Mouse (Mus musculus) stomach, embryonic 14.5 days (tissue): ENCODE measurements around the gene Fkbp7. TPM values are rescaled to one million over a fixed set of nuclear protein-coding genes. Genes with fewer than 3 reads are reported as not detected.

Experiments used
- ATAC-seq: fragments of 200-750 bp; cut with Nextera tagmentation; 2 replicates; pipeline ENCODE4 v1.8.0; 2017; ENCODE audit warnings: low read depth, moderate TSS enrichment; ENCODE audit not compliant: insufficient number of reproducible peaks, insufficient read depth, low FRiP score
- H3K27ac ChIP-seq: fragments of 300-500 bp; sonication (generic); 2 replicates; pipeline ENCODE4 v1.5.1; 2014; ENCODE audit warnings: mild to moderate bottlenecking, low read length, moderate library complexity, mixed read lengths
- H3K27me3 ChIP-seq: fragments of 300-500 bp; sonication (generic); 2 replicates; pipeline ENCODE4 v1.6.1; 2014; ENCODE audit warnings: low read length, control low read depth, mixed read lengths; ENCODE audit not compliant: control insufficient read depth, insufficient read depth
- H3K36me3 ChIP-seq: fragments of 300-500 bp; sonication (generic); 2 replicates; pipeline ENCODE4 v1.6.1; 2014; ENCODE audit warnings: mild to moderate bottlenecking, control low read depth, low read length, moderate library complexity, mixed read lengths; ENCODE audit not compliant: control insufficient read depth, insufficient read depth
- H3K4me1 ChIP-seq: fragments of 300-500 bp; sonication (generic); 2 replicates; pipeline ENCODE4 v1.6.1; 2014; ENCODE audit warnings: low read length, control low read depth, mixed read lengths; ENCODE audit not compliant: control insufficient read depth, insufficient read depth
- H3K4me2 ChIP-seq: fragments of 300-500 bp; sonication (generic); replicated peaks from 2 replicates; pipeline ENCODE4 v1.6.1; 2014; ENCODE audit warnings: low read depth, low read length, control low read depth
- H3K4me3 ChIP-seq: fragments of 300-500 bp; sonication (generic); 2 replicates; pipeline ENCODE4 v1.5.1; 2014; ENCODE audit warnings: low read depth, low read length, control low read depth
- H3K9ac ChIP-seq: fragments of 300-500 bp; sonication (generic); replicated peaks from 2 replicates; pipeline ENCODE4 v1.6.1; 2014; ENCODE audit warnings: low read depth, mild to moderate bottlenecking, control low read depth, low read length, moderate library complexity, mixed read lengths
- H3K9me3 ChIP-seq: fragments of 300-500 bp; sonication (generic); 2 replicates; pipeline ENCODE4 v1.6.1; 2016; ENCODE audit warnings: low read depth, low read length, control low read depth; ENCODE audit not compliant: control insufficient read depth
- WGBS: fragments of 180-500 bp; shearing (Covaris S2); extraction: QIAGEN DNeasy Blood & Tissue Kit; methylation state at CpG from one replicate; pipeline ENCODE4 v1.1.7; 2014; 5-methylcytosine and 5-hydroxymethylcytosine counted together
- polyA plus RNA-seq: library from polyadenylated mRNA; unstranded; fragments of >200 nt; fragmentation: Nextera tagmentation; extraction: Ambion mirVana; gene quantifications from 2 replicates; pipeline ENCODE4 v1.2.1, GENCODE M21; 2014

Fkbp7 gene
- polyA plus RNA-seq, 1 experiment from 2014 or later = 84.8 TPM

DNA sequence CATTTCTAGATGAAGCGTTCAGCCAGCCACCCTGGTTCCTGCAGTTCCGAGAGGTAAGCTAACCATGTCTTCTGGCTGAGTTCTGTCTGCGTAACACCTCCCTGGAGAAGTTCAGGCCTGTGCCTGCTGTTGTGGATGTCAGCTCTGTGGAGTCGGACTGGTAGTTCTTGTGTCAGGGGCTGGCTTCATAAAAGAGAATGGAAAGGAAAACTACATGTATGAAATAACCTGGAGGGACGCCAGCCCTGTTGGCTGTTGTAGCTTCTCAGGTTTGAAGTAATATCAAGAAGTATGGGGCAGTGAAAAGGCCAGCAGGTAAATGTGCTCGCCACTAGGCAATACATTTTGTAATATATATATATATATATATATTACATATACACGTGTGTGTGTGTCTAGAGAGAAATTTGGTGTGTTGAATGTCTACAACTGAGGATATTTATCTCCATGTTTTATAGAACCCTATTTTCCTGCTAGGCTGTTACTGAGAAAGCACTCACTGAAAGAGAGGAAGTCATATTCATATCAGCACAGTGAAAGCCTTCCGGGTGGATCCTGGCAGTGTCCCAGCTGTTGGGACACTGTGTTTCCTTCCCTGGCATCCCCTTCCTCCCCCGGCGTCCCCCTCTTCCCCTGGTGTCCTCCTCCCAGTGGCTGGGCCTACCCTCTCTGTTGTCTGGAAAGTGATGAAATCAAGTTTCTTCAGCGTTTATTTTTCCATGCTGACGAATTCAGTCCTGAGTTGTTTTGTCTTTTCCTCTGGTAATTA is 17.7 kb upstream of the Fkbp7 start:
- 84% methylated on average over 12 of the region's 12 CpGs for WGBS
- no peaks in the 10 kb centered on the region for H3K27me3 ChIP-seq
- peaks cover 49% of the 10 kb centered on the region for H3K36me3 ChIP-seq
- no peaks in the 10 kb centered on the region for H3K9me3 ChIP-seq
- H3K4me2 ChIP-seq = no peak overlapping the region
- H3K4me3 ChIP-seq = no peak overlapping the region
- H3K9ac ChIP-seq = no peak overlapping the region
- ATAC-seq = no peak
- no peaks in the 10 kb centered on the region for H3K4me1 ChIP-seq
- no peak overlapping the region for H3K27ac ChIP-seq

DNA sequence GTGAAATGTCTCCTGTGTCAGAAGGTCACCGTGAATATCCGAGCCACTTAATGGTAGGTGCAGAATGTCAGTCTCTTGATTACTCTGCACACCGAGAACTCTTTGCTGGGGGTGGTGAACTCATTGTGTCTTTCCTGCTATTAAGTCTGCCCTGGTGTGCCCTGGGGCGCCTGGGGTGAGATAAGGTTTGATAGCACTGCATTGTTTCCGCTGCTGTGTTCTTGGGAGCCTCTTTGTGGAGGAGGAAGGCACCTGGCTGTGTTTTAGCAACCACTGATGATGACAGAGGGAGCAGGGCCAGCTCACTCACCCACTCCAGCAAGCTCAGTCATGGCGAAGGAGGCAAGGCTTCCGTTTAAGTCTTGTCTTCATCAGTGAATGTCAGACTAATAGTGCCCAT is 15.2 kb upstream of the Fkbp7 start:
- Histone ChIP-seq H3K9me3 (no peaks in the 10 kb centered on the region), H3K27me3 (no peaks in the 10 kb centered on the region), H3K36me3 (peaks cover 43% of the 10 kb centered on the region), H3K9ac (no peak overlapping the region), H3K27ac (no peak overlapping the region), H3K4me1 (no peaks in the 10 kb centered on the region), H3K4me3 (no peak overlapping the region), H3K4me2 (no peak overlapping the region)
- ATAC-seq = no peak
- WGBS = 52% methylated on average over 7 of the region's 7 CpGs

DNA sequence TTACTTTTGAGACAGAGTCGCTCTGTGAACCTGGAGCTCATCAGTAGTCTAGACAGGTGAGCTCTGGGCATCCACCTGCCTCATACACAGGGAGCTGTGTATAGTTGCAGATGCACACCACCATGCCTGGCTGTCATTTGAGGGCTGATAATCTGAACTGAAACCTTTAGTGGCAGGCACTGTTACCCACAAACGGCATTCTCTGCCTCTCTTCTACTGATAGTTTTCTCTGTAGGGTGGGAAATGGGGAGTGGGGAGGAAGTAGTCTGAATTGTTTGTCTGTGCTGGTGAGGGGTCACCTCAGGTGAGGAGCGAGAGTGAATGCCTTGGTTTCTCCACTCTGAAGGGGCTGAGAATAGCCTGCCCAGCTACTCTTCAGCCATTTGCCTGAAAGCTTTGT is 14.7 kb upstream of the Fkbp7 start:
- no peak overlapping the region for H3K9ac ChIP-seq
- WGBS = 73% methylated on average over 3 of the region's 3 CpGs
- H3K27me3 ChIP-seq = no peaks in the 10 kb centered on the region
- H3K9me3 ChIP-seq = no peaks in the 10 kb centered on the region
- ATAC-seq = no peak
- H3K4me2 ChIP-seq = no peak overlapping the region
- no peak overlapping the region for H3K4me3 ChIP-seq
- H3K4me1 ChIP-seq = no peaks in the 10 kb centered on the region
- H3K27ac ChIP-seq = no peak overlapping the region
- H3K36me3 ChIP-seq = peaks cover 43% of the 10 kb centered on the region

DNA sequence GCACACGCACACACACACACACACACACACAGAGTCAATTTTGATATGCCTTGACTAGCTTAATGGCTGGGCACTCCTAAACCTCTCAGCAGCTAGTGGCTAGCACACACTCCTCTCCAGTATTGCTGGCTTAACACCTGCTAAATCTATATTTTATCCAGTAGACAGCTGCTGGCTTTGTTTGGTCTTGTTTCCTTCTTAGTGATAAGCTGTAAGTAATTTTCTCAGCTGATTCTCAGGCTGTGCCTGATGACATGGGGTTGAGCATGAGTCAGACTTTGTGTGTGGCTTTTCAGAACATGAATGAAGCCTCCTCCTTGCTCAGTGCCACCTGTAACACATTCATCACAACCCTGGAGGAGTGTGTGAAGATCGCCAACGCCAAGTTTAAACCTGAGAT is 14.1 kb upstream of the Fkbp7 start:
- Histone ChIP-seq H3K27ac (no peak overlapping the region), H3K4me3 (no peak overlapping the region), H3K36me3 (peaks cover 46% of the 10 kb centered on the region; the same call in 1 of the 2 replicates), H3K27me3 (no peaks in the 10 kb centered on the region), H3K9ac (no peak overlapping the region), H3K4me2 (no peak overlapping the region), H3K4me1 (no peaks in the 10 kb centered on the region), H3K9me3 (no peaks in the 10 kb centered on the region)
- 0 out of 2 replicates have a peak, but pooled peaks have one; percentile 14 for ATAC-seq
- WGBS = 75% methylated on average over 3 of the region's 3 CpGs

DNA sequence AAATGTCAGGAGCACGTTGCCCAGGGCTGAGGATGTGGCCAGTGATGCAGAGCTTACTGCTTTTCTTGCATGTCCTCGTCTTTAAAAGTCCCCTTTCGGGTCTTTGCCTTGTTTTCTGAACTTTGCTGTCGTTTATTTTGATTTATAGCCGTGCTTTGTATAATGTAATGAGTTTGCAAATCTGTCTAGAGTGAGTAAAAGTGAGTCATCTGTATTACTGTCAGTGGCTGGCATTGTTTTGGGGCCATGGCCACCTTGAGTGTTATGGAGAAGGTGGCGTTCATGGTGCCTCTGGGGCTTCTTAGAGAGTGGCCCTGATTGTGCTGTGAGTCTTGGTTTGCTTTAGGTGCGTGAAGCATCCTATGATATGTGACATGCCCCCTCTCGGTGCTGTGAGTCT is 9.4 kb upstream of the Fkbp7 start:
- Histone ChIP-seq H3K36me3 (peaks cover 38% of the 10 kb centered on the region; the same call in 1 of the 2 replicates), H3K27ac (no peak overlapping the region), H3K4me2 (no peak overlapping the region), H3K9me3 (no peaks in the 10 kb centered on the region), H3K4me3 (no peak overlapping the region), H3K4me1 (no peaks in the 10 kb centered on the region), H3K9ac (no peak overlapping the region), H3K27me3 (no peaks in the 10 kb centered on the region)
- ATAC-seq = no peak
- WGBS = 86% methylated on average over 8 of the region's 8 CpGs

DNA sequence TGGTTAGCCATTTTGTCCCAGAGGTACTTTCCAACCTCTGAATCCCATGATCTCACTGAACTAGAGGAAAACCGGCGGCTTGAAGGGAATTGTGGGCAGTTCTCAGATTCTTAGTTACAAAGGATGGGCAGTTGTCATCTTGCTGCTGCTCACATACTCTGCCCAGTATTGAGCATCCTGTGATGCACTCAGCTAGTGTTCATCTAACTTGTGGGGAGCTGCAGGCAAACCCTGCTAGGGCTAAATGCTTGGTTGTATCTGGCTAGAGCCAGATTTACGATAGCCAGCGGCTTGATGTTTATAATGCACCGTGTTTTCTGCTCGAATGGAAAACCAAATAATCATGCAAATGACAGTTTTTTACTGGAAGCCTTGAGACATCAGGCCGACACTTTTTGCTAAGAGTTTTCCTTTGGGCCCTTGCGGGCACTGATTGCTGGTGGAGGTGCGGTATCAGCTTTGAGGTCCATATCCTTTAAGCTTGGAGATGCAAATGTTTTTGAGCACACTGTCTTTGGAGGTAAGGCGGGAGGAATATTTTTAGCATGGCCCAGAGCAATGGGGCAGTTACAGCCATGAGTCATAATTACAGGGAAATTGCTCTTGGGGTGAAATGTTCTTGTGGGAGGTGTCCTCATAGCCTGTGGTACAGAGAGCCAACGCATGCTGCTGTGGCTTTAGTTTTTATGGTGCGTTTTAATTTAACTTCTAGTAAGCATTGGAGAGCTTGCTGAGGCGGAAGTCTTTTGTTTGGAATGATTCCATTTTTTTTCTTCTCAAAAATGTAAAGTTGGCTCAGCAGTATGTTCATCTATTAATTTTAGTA is 3.7 kb upstream of the Fkbp7 start:
- H3K36me3 ChIP-seq = no peaks in the 10 kb centered on the region
- 64% methylated on average over 13 of the region's 13 CpGs for WGBS
- H3K9ac ChIP-seq = no peak overlapping the region
- H3K4me2 ChIP-seq = peak overlapping the region; percentile 66
- H3K9me3 ChIP-seq = no peaks in the 10 kb centered on the region
- peak overlapping the region; percentile 85; the same call in 1 of the 2 replicates for H3K4me3 ChIP-seq
- H3K27me3 ChIP-seq = no peaks in the 10 kb centered on the region
- peaks cover 10% of the 10 kb centered on the region for H3K4me1 ChIP-seq
- no peak overlapping the region for H3K27ac ChIP-seq
- no peak for ATAC-seq

DNA sequence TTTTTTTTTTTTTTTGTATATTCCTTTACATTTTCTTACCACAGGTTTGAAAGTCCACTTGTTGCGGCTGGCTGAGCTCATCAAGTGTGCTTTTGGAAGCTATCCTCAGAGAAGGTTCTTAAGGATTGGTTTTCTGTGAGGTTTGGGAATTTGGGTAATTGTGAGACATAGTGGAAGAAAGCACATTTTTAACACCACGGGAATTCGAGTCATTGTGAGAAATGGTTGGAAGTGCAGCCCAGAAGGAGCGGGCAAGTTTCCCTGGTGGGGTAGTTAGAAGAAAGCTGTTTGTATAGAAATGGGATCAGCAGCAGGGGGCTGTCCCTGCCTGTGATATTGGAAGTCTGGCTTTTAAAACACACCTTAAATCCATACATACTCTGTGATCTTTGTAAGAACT is 3.0 kb upstream of the Fkbp7 start:
- Histone ChIP-seq H3K4me1 (peaks cover 10% of the 10 kb centered on the region), H3K9me3 (no peaks in the 10 kb centered on the region), H3K4me3 (peak overlapping the region; percentile 85), H3K4me2 (peak overlapping the region; percentile 66), H3K27ac (no peak overlapping the region), H3K9ac (peak overlapping the region; percentile 76; the same call in 1 of the 2 replicates), H3K27me3 (no peaks in the 10 kb centered on the region), H3K36me3 (no peaks in the 10 kb centered on the region)
- ATAC-seq = no peak
- 11% methylated on average over 4 of the region's 4 CpGs for WGBS

DNA sequence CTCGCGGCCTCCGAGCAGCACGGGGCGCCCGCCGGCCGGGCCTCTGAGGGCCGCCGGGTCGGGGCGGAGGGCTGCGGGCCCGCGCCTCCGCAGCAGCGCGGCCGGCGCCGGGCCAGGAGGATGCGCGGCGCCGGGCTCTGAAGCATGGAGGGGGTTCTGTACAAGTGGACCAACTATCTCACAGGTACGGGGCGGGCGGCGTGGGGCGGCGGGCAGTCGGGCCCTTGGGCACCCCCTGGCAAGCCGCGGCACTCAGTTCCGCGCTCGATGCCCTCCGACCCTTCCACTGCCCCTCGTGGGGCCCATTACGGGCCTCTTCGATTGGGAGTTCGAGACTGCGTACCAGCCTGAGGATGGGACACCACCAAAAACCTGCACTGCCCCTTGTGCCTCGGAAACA is 2.5 kb upstream of the Fkbp7 start:
- peak; percentile 39; the same call in 1 of the 2 replicates for ATAC-seq
- peaks cover 10% of the 10 kb centered on the region for H3K4me1 ChIP-seq
- H3K27ac ChIP-seq = peak overlapping the region; percentile 80
- under 1% methylated on average over 39 of the region's 44 CpGs for WGBS
- H3K9me3 ChIP-seq = no peaks in the 10 kb centered on the region
- no peaks in the 10 kb centered on the region for H3K36me3 ChIP-seq
- H3K27me3 ChIP-seq = no peaks in the 10 kb centered on the region
- H3K4me3 ChIP-seq = peak overlapping the region; percentile 85
- H3K9ac ChIP-seq = peak overlapping the region; percentile 76
- H3K4me2 ChIP-seq = peak overlapping the region; percentile 66
